Mouse (Mus musculus) erythroblast, embryonic 14.5 days (primary cell): ENCODE measurements around the gene Erp27.
"Not testable (repeated sequence)": the region's sequence is repeated elsewhere in the genome, so short reads cannot be mapped to it uniquely, and the experiment has no call there.

ENCODE experiments used
- GATA1 ChIP-seq: IDR thresholded peaks from 2 replicates; pipeline ENCODE4 v1.6.1; 2012; ENCODE audit warnings: low read length, inconsistent platforms, mixed read lengths
- TAL1 ChIP-seq: IDR thresholded peaks from 3 replicates; pipeline ENCODE4 v1.6.1; 2012; ENCODE audit warnings: low read length, inconsistent platforms, mixed read lengths

GRCm38 (mm10) chr6:136968877-136969276 lies 46.9 kb upstream of the Erp27 start:
- not testable (repeated sequence) for TF ChIP-seq GATA1, TAL1
